Comparison of ENCODE assay signal across 8 mouse cellular contexts in genomic region chr3:97964878-97965353, GRCm38 (mm10). TPM values are rescaled to one million over a fixed set of nuclear protein-coding genes. Genes with fewer than 3 reads are reported as not detected.
DNase-seq lines count a peak whose midpoint lies in the region; ATAC-seq lines count a peak whose summit lies in the region.
"Had no signal": no experiment of that assay in that cellular context is flagged by ENCODE, and none has a peak within 500 bp of the region (broad histone marks: within the 10 kb centered on the region; RNA-seq: fewer than 3 reads in every experiment).

No protein-coding gene starts in this region.

- 0 out of 2 replicates have a peak, but pooled peaks have one; percentile 25 for ATAC-seq in heart, embryonic 12.5 days (ENCODE audit: insufficient number of reproducible peaks, low FRiP score)
- ATAC-seq in lung, embryonic 16.5 days (ENCODE audit: low read depth) = peak; percentile 39; the same call in 1 of the 2 replicates

- H3K36me3 ChIP-seq in heart, embryonic 12.5 days = no peaks in the 10 kb centered on the region
- no peaks in the 10 kb centered on the region for H3K36me3 ChIP-seq in lung, embryonic 16.5 days (ENCODE audit: control insufficient read depth, insufficient read depth, low read length)

- peak; percentile 34 for DNase-seq in ovary, adult 18-20 months (ENCODE audit: low spot score)
- no peak for DNase-seq in ovary, postnatal 36 days (ENCODE audit: low spot score)
- peak; percentile 29 for DNase-seq in embryo, embryonic 11.5 days (ENCODE audit: low read depth, low spot score)
- DNase-seq in thymus, postnatal 25 days = peak; percentile 9
- no peak for DNase-seq in cerebellum, adult 18-20 months

- H3K4me2 ChIP-seq in heart, embryonic 12.5 days = peak overlapping the region; percentile 35
- H3K4me2 ChIP-seq in lung, embryonic 16.5 days (ENCODE audit: low read depth, low read length) = no peak overlapping the region

- no peak overlapping the region for H3K9ac ChIP-seq in heart, embryonic 12.5 days
- H3K9ac ChIP-seq in lung, embryonic 16.5 days (ENCODE audit: low read length) = no peak overlapping the region

- no peak overlapping the region for H3K4me3 ChIP-seq in heart, embryonic 12.5 days
- no peak overlapping the region for H3K4me3 ChIP-seq in lung, embryonic 16.5 days (ENCODE audit: low read length)
- H3K4me3 ChIP-seq: megakaryocyte, embryonic 14.5 days had no signal

- 44% methylated on average over 14 of the region's 14 CpGs for WGBS in heart, embryonic 12.5 days
- WGBS in lung, embryonic 16.5 days = 51% methylated on average over 14 of the region's 14 CpGs

- H3K27ac ChIP-seq in heart, embryonic 12.5 days (ENCODE audit: poor library complexity, severe bottlenecking) = no peak overlapping the region
- H3K27ac ChIP-seq in lung, embryonic 16.5 days (ENCODE audit: low read length) = no peak overlapping the region

- H3K27me3 ChIP-seq in heart, embryonic 12.5 days (replicated peaks) = peaks cover 27% of the 10 kb centered on the region
- no peaks in the 10 kb centered on the region for H3K27me3 ChIP-seq in lung, embryonic 16.5 days (ENCODE audit: control insufficient read depth, insufficient read depth, low read depth, low read length)
- H3K27me3 ChIP-seq: megakaryocyte, embryonic 14.5 days had no signal

- H3K4me1 ChIP-seq in heart, embryonic 12.5 days (replicated peaks) = peaks cover 19% of the 10 kb centered on the region
- peaks cover 4% of the 10 kb centered on the region for H3K4me1 ChIP-seq in lung, embryonic 16.5 days (replicated peaks; ENCODE audit: control insufficient read depth, insufficient read depth, low read length)

- no peaks in the 10 kb centered on the region for H3K9me3 ChIP-seq in heart, embryonic 12.5 days (replicated peaks)
- H3K9me3 ChIP-seq in lung, embryonic 16.5 days (ENCODE audit: control insufficient read depth, low read length) = no peaks in the 10 kb centered on the region

RNA-seq across cellular contexts. Expression of gene Notch2, which starts 48.4 kb away (rescaled TPM):
- 16.7 and 17.7 TPM in 2 replicates for polyA plus RNA-seq in heart, embryonic 12.5 days (2016; fragmentation: Nextera tagmentation; extraction: Ambion mirVana)
- polyA plus RNA-seq in lung, embryonic 16.5 days (2015; fragmentation: Nextera tagmentation; extraction: Ambion mirVana) = 34.1 and 35.7 TPM in 2 replicates

Comparison
In these comparisons a context has a peak if more than half of its experiments do, and no peak if none do; other contexts are left out.
1. DNase-seq: peak in ovary, adult 18-20 months (single experiment), embryo, embryonic 11.5 days (single experiment) and thymus, postnatal 25 days (single experiment); none in ovary, postnatal 36 days (single experiment) and cerebellum, adult 18-20 months (0 of 2).